Mouse (Mus musculus): ENCODE results near the gene Mcrip1. TPM values are rescaled to one million over a fixed set of nuclear protein-coding genes. Genes with fewer than 3 reads are reported as not detected.

Gene Mcrip1
- polyA plus RNA-seq, 1 experiment from 2014 or later, result 236 TPM

DNA sequence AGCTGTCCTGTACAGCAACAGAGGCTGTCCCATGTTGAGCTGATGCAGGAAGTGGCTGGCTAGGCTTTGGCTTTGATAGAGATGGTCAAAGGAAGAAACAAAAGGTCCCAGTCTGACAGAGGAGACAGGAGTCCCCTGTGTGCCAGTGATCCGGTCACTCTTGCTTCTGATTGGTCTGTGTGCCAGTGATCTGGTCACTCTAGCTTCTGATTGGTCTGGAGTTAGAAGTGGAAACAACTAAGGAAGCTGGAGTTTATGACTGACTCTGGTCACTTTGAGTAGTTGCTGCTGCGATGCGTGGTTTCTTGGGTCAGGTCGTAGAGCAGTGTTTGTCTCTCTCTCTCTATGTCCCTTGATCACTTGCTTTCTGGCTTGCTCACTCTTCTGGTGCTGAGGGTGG is 47.8 kb downstream of the Mcrip1 start:
- Histone ChIP-seq H3K27me3 (ENCODE audit: control insufficient read depth, insufficient read depth, low read length) (no peaks in the 10 kb centered on the region), H3K9me3 (ENCODE audit: control insufficient read depth, low read length) (no peaks in the 10 kb centered on the region), H3K36me3 (ENCODE audit: control insufficient read depth, insufficient read depth, low read length) (peaks cover 24% of the 10 kb centered on the region), H3K4me1 (ENCODE audit: control insufficient read depth, insufficient read depth, low read length) (no peaks in the 10 kb centered on the region), H3K4me3 (ENCODE audit: low read length) (no peak overlapping the region), H3K27ac (ENCODE audit: low read depth, low read length) (no peak overlapping the region), H3K4me2 (replicated peaks; ENCODE audit: low read depth, low read length) (no peak overlapping the region), H3K9ac (ENCODE audit: low read depth, low read length) (no peak overlapping the region)
- WGBS, result 85% methylated on average over 4 of the region's 4 CpGs
- ATAC-seq (ENCODE audit: low FRiP score, low TSS enrichment), result no peak

- no peak overlapping the region for H3K9ac ChIP-seq (ENCODE audit: low read depth, low read length)
- no peaks in the 10 kb centered on the region for H3K9me3 ChIP-seq (ENCODE audit: control insufficient read depth, low read length)
- ATAC-seq (ENCODE audit: low FRiP score, low TSS enrichment), result no peak
- no peak overlapping the region for H3K27ac ChIP-seq (ENCODE audit: low read depth, low read length)
- peaks cover 31% of the 10 kb centered on the region for H3K36me3 ChIP-seq (ENCODE audit: control insufficient read depth, insufficient read depth, low read length)
- no peaks in the 10 kb centered on the region for H3K4me1 ChIP-seq (ENCODE audit: control insufficient read depth, insufficient read depth, low read length)
- no peaks in the 10 kb centered on the region for H3K27me3 ChIP-seq (ENCODE audit: control insufficient read depth, insufficient read depth, low read length)
- no peak overlapping the region for H3K4me2 ChIP-seq (replicated peaks; ENCODE audit: low read depth, low read length)
- H3K4me3 ChIP-seq (ENCODE audit: low read length), result no peak overlapping the region
- 64% methylated on average over 6 of the region's 6 CpGs for WGBS
Observed at GRCm38 (mm10) chr11:120501018-120501417, 48.5 kb downstream of the Mcrip1 start.

GRCm38 (mm10) chr11:120500357-120500756 is 49.2 kb downstream of the Mcrip1 start:
- no peaks in the 10 kb centered on the region for H3K27me3 ChIP-seq (ENCODE audit: control insufficient read depth, insufficient read depth, low read length)
- no peak overlapping the region for H3K27ac ChIP-seq (ENCODE audit: low read depth, low read length)
- WGBS, result 20% methylated on average over 3 of the region's 3 CpGs
- no peaks in the 10 kb centered on the region for H3K9me3 ChIP-seq (ENCODE audit: control insufficient read depth, low read length)
- H3K4me3 ChIP-seq (ENCODE audit: low read length), result no peak overlapping the region; the same call in 1 of the 2 replicates
- H3K36me3 ChIP-seq (ENCODE audit: control insufficient read depth, insufficient read depth, low read length), result peaks cover 37% of the 10 kb centered on the region
- H3K4me2 ChIP-seq (replicated peaks; ENCODE audit: low read depth, low read length), result no peak overlapping the region
- ATAC-seq (ENCODE audit: low FRiP score, low TSS enrichment), result no peak
- no peaks in the 10 kb centered on the region for H3K4me1 ChIP-seq (ENCODE audit: control insufficient read depth, insufficient read depth, low read length)
- 0 out of 2 replicates have a peak overlapping the region, but pooled peaks have one; percentile 12 for H3K9ac ChIP-seq (ENCODE audit: low read depth, low read length)

DNA sequence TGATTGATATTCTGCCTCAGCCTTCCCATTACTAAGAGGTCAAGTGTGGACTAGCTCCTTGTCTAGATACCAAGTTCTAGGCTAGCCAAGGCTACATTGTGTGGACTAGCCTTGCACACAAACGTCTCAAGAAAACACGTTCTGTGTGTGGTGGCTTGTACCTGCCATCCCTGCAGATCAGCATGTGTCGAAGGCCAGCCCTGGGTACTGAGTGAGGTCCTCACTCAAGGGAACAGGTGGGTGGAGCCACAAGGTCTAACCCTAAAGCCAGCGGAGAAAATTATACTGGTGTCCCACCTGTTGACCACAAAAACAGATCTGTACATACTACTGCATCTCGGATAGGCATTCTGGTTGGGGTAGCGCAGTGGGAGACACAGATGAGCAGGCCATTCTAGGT is 49.6 kb downstream of the Mcrip1 start:
- no peak for ATAC-seq (ENCODE audit: low FRiP score, low TSS enrichment)
- H3K9ac ChIP-seq (ENCODE audit: low read depth, low read length), result no peak overlapping the region
- no peaks in the 10 kb centered on the region for H3K9me3 ChIP-seq (ENCODE audit: control insufficient read depth, low read length)
- H3K27me3 ChIP-seq (ENCODE audit: control insufficient read depth, insufficient read depth, low read length), result no peaks in the 10 kb centered on the region
- peaks cover 40% of the 10 kb centered on the region for H3K36me3 ChIP-seq (ENCODE audit: control insufficient read depth, insufficient read depth, low read length)
- H3K4me1 ChIP-seq (ENCODE audit: control insufficient read depth, insufficient read depth, low read length), result no peaks in the 10 kb centered on the region
- H3K27ac ChIP-seq (ENCODE audit: low read depth, low read length), result no peak overlapping the region
- no peak overlapping the region for H3K4me3 ChIP-seq (ENCODE audit: low read length)
- H3K4me2 ChIP-seq (replicated peaks; ENCODE audit: low read depth, low read length), result no peak overlapping the region
- 80% methylated on average over 6 of the region's 6 CpGs for WGBS

DNA sequence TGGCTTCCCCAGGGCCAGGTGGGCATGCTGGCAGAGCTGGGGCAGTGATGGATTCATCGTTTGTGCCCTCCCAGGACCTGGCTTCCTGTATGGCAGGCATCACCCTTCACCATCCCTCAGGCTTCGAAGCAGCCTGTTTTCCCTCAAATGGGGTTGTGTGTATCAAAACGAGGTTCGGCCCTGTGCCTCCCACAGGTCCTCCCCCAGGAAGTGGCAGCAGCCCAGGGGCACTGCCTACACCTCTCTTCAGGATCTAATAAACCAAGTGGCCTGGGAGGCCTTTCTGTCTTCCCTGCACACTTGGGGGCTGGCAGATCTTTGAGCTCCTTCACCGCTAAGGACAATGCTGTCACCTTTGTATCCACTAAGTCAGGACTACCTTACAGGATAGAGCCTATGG is 50.6 kb downstream of the Mcrip1 start:
- H3K27ac ChIP-seq (ENCODE audit: low read depth, low read length), result no peak overlapping the region

GRCm38 (mm10) chr11:120498226-120498625 is 51.3 kb downstream of the Mcrip1 start:
- peaks cover 4% of the 10 kb centered on the region for H3K4me1 ChIP-seq (ENCODE audit: control insufficient read depth, insufficient read depth, low read length)
- H3K4me2 ChIP-seq (replicated peaks; ENCODE audit: low read depth, low read length), result no peak overlapping the region
- H3K27ac ChIP-seq (ENCODE audit: low read depth, low read length), result no peak overlapping the region
- no peak overlapping the region for H3K4me3 ChIP-seq (ENCODE audit: low read length)
- no peak overlapping the region for H3K9ac ChIP-seq (ENCODE audit: low read depth, low read length)
- H3K9me3 ChIP-seq (ENCODE audit: control insufficient read depth, low read length), result no peaks in the 10 kb centered on the region
- WGBS, result 90% methylated on average over 12 of the region's 12 CpGs
- H3K27me3 ChIP-seq (ENCODE audit: control insufficient read depth, insufficient read depth, low read length), result no peaks in the 10 kb centered on the region
- H3K36me3 ChIP-seq (ENCODE audit: control insufficient read depth, insufficient read depth, low read length), result peaks cover 49% of the 10 kb centered on the region
- ATAC-seq (ENCODE audit: low FRiP score, low TSS enrichment), result no peak

More for the DNA sequence above, 50.6 kb downstream of the Mcrip1 start:
- H3K27me3 ChIP-seq (ENCODE audit: control insufficient read depth, insufficient read depth, low read length), result no peaks in the 10 kb centered on the region
- H3K4me3 ChIP-seq (ENCODE audit: low read length), result no peak overlapping the region
- no peaks in the 10 kb centered on the region for H3K4me1 ChIP-seq (ENCODE audit: control insufficient read depth, insufficient read depth, low read length)
- 79% methylated on average over 5 of the region's 5 CpGs for WGBS
- H3K36me3 ChIP-seq (ENCODE audit: control insufficient read depth, insufficient read depth, low read length), result peaks cover 49% of the 10 kb centered on the region
- H3K9ac ChIP-seq (ENCODE audit: low read depth, low read length), result no peak overlapping the region
- no peak for ATAC-seq (ENCODE audit: low FRiP score, low TSS enrichment)
- H3K9me3 ChIP-seq (ENCODE audit: control insufficient read depth, low read length), result no peaks in the 10 kb centered on the region
- no peak overlapping the region for H3K4me2 ChIP-seq (replicated peaks; ENCODE audit: low read depth, low read length)

GRCm38 (mm10) chr11:120497436-120497835 is 52.1 kb downstream of the Mcrip1 start:
- Histone ChIP-seq H3K9ac (ENCODE audit: low read depth, low read length) (no peak overlapping the region), H3K4me3 (ENCODE audit: low read length) (no peak overlapping the region), H3K9me3 (ENCODE audit: control insufficient read depth, low read length) (no peaks in the 10 kb centered on the region), H3K4me2 (replicated peaks; ENCODE audit: low read depth, low read length) (no peak overlapping the region), H3K36me3 (ENCODE audit: control insufficient read depth, insufficient read depth, low read length) (peaks cover 49% of the 10 kb centered on the region), H3K4me1 (ENCODE audit: control insufficient read depth, insufficient read depth, low read length) (peaks cover 9% of the 10 kb centered on the region), H3K27me3 (ENCODE audit: control insufficient read depth, insufficient read depth, low read length) (no peaks in the 10 kb centered on the region), H3K27ac (ENCODE audit: low read depth, low read length) (no peak overlapping the region)
- no peak for ATAC-seq (ENCODE audit: low FRiP score, low TSS enrichment)
- WGBS, result 89% methylated on average over 3 of the region's 3 CpGs

DNA sequence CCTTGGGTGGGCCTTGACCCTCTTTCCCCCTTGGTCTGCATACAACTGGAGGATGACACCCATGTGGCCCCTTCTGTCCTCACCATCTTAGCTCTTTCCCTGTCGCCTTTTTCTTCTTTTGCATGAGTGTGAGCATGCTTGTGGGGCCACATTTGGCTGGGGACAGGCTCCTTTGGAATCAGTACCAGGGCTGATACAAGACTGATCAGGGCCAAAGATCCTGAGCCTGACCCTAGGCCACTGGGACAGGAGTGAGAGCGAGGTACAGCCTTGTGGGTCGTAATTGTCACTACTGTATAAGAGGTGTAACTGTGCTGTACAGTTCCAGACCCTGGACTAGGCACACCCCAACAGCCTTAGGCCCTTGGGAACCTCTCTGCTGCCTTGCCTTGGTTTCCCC is 55.6 kb downstream of the Mcrip1 start:
- Histone ChIP-seq H3K36me3 (ENCODE audit: control insufficient read depth, insufficient read depth, low read length) (peaks cover 45% of the 10 kb centered on the region), H3K4me1 (ENCODE audit: control insufficient read depth, insufficient read depth, low read length) (peaks cover 26% of the 10 kb centered on the region), H3K4me2 (replicated peaks; ENCODE audit: low read depth, low read length) (no peak overlapping the region), H3K4me3 (ENCODE audit: low read length) (no peak overlapping the region), H3K27me3 (ENCODE audit: control insufficient read depth, insufficient read depth, low read length) (no peaks in the 10 kb centered on the region), H3K9ac (ENCODE audit: low read depth, low read length) (0 out of 2 replicates have a peak overlapping the region, but pooled peaks have one; percentile 76), H3K27ac (ENCODE audit: low read depth, low read length) (no peak overlapping the region), H3K9me3 (ENCODE audit: control insufficient read depth, low read length) (no peaks in the 10 kb centered on the region)
- WGBS, result 86% methylated on average over 3 of the region's 3 CpGs
- no peak for ATAC-seq (ENCODE audit: low FRiP score, low TSS enrichment)

DNA sequence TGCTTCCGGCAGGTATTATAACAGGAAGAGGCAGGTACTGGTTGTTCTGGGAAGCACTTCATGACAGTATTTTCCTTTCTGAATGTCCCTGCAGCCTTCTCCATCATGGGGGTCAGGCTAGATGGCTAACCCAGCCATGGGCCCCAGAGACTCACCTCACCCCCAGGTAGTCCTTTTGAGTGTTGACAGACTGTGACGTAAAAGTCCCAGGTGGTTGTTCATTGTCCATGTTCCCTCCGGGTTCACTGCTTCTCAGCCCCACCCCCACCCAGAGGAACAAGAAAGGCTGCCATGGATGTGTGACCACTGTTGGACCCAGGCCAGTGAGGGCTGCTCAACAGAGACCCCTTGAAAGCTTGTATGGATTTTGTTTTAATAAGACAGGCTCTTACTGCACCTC is 56.2 kb downstream of the Mcrip1 start:
- H3K4me1 ChIP-seq (ENCODE audit: control insufficient read depth, insufficient read depth, low read length), result peaks cover 26% of the 10 kb centered on the region
- H3K9me3 ChIP-seq (ENCODE audit: control insufficient read depth, low read length), result no peaks in the 10 kb centered on the region
- WGBS, result 43% methylated on average over 3 of the region's 3 CpGs
- peak overlapping the region; percentile 80 for H3K4me3 ChIP-seq (ENCODE audit: low read length)
- H3K27me3 ChIP-seq (ENCODE audit: control insufficient read depth, insufficient read depth, low read length), result no peaks in the 10 kb centered on the region
- peaks cover 47% of the 10 kb centered on the region for H3K36me3 ChIP-seq (ENCODE audit: control insufficient read depth, insufficient read depth, low read length)
- peak overlapping the region; percentile 78 for H3K27ac ChIP-seq (ENCODE audit: low read depth, low read length)
- peak overlapping the region; percentile 91 for H3K4me2 ChIP-seq (replicated peaks; ENCODE audit: low read depth, low read length)
- no peak for ATAC-seq (ENCODE audit: low FRiP score, low TSS enrichment)
- peak overlapping the region; percentile 76; the same call in 1 of the 2 replicates for H3K9ac ChIP-seq (ENCODE audit: low read depth, low read length)

Data from kidney, embryonic 14.5 days (tissue).